Mouse (Mus musculus): Measurements from ENCODE around the gene Ufm1. TPM values are rescaled to one million over a fixed set of nuclear protein-coding genes. Genes with fewer than 3 reads are reported as not detected.

Gene Ufm1
- polyA plus RNA-seq, 1 experiment, result not detected

DNA sequence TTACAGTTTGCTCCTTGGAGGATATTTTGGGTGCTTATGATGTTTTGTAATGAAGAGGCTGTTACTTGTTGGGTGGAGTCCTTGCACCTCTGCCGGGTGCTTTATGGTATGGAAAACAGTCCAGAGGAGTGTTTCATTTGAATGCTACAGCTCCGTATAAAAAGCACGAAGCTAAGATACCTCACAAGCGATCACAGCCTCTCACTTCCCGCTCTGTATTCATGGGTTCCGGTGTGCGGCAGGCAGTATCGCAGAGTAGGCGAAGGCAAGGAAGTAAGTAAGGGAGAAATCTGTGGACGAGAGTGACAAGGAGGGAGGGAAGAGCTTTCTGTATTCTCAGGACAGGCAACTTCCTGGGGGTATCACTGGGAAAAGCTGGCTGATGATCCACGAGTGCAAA is 15.4 kb downstream of the Ufm1 start:
- WGBS, result 47% methylated on average over 11 of the region's 11 CpGs
- H3K27ac ChIP-seq (ENCODE audit: insufficient read depth, low read depth, low read length), result peak overlapping the region; percentile 93
- TF ChIP-seq POLR2A (IDR thresholded peaks at IDR 0.05; ENCODE audit: insufficient read depth, low read depth, low read length) (no peak), CTCF (IDR thresholded peaks at IDR 0.05; ENCODE audit: insufficient read depth, low read depth, low read length) (no peak)
- H3K4me3 ChIP-seq (ENCODE audit: insufficient read depth, low read depth, low read length), result peak overlapping the region; percentile 29; the same call in 1 of the 2 replicates
- H3K4me1 ChIP-seq (ENCODE audit: control insufficient read depth, insufficient read depth, low read length), result peaks cover 6% of the 10 kb centered on the region

DNA sequence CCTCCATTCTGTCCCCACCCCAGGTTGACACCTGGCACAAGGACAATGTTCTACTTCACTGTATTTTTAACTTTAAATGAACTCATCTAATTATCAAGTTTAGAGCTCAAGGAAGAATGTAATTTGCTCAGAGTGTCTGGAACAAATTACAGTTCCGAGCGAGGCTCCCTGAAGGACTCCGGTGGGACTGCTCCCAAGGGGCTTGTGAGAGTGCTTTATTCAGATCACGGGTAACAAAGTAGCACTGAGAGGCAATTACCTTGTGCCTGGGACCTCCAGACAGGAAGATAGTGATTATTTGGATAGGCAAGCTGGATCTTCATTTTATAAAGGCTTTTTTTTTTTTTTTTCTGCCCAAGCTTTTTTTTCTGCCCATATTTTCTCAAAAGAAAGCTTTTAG is 15.9 kb downstream of the Ufm1 start:
- peak overlapping the region; percentile 82 for H3K27ac ChIP-seq (ENCODE audit: insufficient read depth, low read depth, low read length)
- peaks cover 6% of the 10 kb centered on the region for H3K4me1 ChIP-seq (ENCODE audit: control insufficient read depth, insufficient read depth, low read length)
- TF ChIP-seq POLR2A (IDR thresholded peaks at IDR 0.05; ENCODE audit: insufficient read depth, low read depth, low read length) (no peak), CTCF (IDR thresholded peaks at IDR 0.05; ENCODE audit: insufficient read depth, low read depth, low read length) (no peak)
- no peak overlapping the region for H3K4me3 ChIP-seq (ENCODE audit: insufficient read depth, low read depth, low read length)
- 28% methylated on average over 4 of the region's 4 CpGs for WGBS

DNA sequence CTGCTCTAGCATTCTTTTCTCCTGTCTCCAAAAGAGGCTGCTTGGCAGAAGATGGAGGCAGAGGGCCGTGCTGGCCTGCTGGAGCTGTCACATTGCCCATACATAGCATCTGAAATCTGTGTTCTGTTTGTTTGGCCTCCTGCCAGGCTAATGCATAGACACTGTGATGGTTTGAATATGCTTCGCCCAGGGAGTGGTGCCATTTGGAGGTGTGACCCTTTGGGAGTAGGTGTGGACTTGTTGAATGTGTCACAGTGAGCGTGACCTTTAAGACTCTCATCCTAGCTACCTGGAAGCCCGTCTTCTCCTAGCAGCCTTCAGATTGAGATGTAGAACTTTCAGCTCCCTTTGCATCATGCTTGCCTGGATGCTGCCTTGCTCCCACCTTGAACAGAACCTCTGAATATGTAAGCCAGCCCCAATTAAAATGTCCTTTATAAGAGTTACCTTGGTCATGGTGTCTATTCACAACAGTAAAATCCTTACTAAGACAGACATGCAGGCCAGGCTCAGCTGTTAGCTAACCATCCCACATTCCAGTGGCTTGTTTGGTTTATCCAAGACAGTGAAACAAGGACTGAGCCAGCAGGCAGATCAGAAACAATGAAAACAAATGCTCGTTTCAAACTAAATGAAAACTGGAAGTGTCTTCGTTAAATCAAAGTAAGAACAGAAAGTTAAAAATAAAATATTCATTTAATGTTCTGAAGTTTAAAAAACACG is 17.3 kb downstream of the Ufm1 start:
- Histone ChIP-seq H3K27ac (ENCODE audit: insufficient read depth, low read depth, low read length) (peak overlapping the region; percentile 23; the same call in 1 of the 2 replicates), H3K4me1 (ENCODE audit: control insufficient read depth, insufficient read depth, low read length) (peaks cover 6% of the 10 kb centered on the region), H3K4me3 (ENCODE audit: insufficient read depth, low read depth, low read length) (no peak overlapping the region)
- WGBS, result 64% methylated on average over 7 of the region's 7 CpGs
- no peak for TF ChIP-seq CTCF (IDR thresholded peaks at IDR 0.05; ENCODE audit: insufficient read depth, low read depth, low read length)
- no peak for TF ChIP-seq POLR2A (IDR thresholded peaks at IDR 0.05; ENCODE audit: insufficient read depth, low read depth, low read length)

- TF ChIP-seq CTCF (IDR thresholded peaks at IDR 0.05; ENCODE audit: insufficient read depth, low read depth, low read length), result no peak
- TF ChIP-seq POLR2A (IDR thresholded peaks at IDR 0.05; ENCODE audit: insufficient read depth, low read depth, low read length), result no peak
- Histone ChIP-seq H3K27ac (ENCODE audit: insufficient read depth, low read depth, low read length) (no peak within 1 kb of the TSS), H3K4me1 (ENCODE audit: control insufficient read depth, insufficient read depth, low read length) (peaks cover 6% of the 10 kb centered on the region), H3K4me3 (ENCODE audit: insufficient read depth, low read depth, low read length) (no peak within 1 kb of the TSS)
- 82% methylated on average over 2 of the region's 2 CpGs for WGBS
Observed at GRCm38 (mm10) chr3:53844786-53845185, 18.8 kb downstream of the Ufm1 start, which contains the start of gene Gm10985. Gm10985 (plus strand) TSS chr3:53845086.

- 89% methylated on average over 2 of the region's 2 CpGs for WGBS
- Histone ChIP-seq H3K4me1 (ENCODE audit: control insufficient read depth, insufficient read depth, low read length) (no peaks in the 10 kb centered on the region), H3K27ac (ENCODE audit: insufficient read depth, low read depth, low read length) (no peak overlapping the region), H3K4me3 (ENCODE audit: insufficient read depth, low read depth, low read length) (no peak overlapping the region)
- TF ChIP-seq CTCF (IDR thresholded peaks at IDR 0.05; ENCODE audit: insufficient read depth, low read depth, low read length) (no peak), POLR2A (IDR thresholded peaks at IDR 0.05; ENCODE audit: insufficient read depth, low read depth, low read length) (no peak)
Observed at GRCm38 (mm10) chr3:53834238-53834637, 29.4 kb downstream of the Ufm1 start.

DNA sequence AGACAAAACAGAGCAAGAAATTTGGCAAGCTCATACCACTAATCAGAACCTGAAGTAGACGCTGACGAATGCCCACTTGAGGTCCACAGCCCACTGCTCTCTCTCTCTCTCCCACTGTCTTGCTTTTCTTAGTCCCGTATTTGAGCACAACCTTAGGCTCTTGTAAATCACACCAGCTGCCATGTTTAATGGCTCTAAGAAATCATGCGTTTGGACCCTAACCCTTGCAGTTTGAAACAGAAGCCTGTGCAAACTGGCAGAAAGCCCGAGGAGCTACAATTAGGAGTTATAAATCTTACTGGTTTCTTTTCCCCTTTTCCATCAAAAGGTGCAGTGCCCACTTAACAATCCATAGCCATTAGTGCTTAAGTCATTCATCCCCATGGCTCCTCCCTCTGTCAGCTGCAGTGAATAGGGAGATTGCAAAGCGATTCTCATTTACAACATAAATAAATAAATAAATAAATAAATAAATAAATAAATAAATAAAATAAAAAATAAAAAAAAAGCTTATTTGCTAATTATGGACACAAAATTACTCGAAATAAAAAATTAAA is 50.1 kb downstream of the Ufm1 start:
- TF ChIP-seq CTCF (IDR thresholded peaks at IDR 0.05; ENCODE audit: insufficient read depth, low read depth, low read length) (no peak), POLR2A (IDR thresholded peaks at IDR 0.05; ENCODE audit: insufficient read depth, low read depth, low read length) (no peak)
- WGBS, result 64% methylated on average over 7 of the region's 7 CpGs
- Histone ChIP-seq H3K4me1 (ENCODE audit: control insufficient read depth, insufficient read depth, low read length) (no peaks in the 10 kb centered on the region; the same call in 1 of the 2 replicates), H3K27ac (ENCODE audit: insufficient read depth, low read depth, low read length) (no peak overlapping the region), H3K4me3 (ENCODE audit: insufficient read depth, low read depth, low read length) (no peak overlapping the region)

Other genes starting within 250 kb of the Ufm1 start
- gene Frem2, start 206.5 kb downstream of the Ufm1 start, polyA plus RNA-seq (2012; ENCODE audit: insufficient read depth, insufficient read length, low replicate concordance, missing spikeins), result not detected in 2 replicates
- not detected in 2 replicates for gene Gm10985, start 18.7 kb downstream of the Ufm1 start, polyA plus RNA-seq (2012; ENCODE audit: insufficient read depth, insufficient read length, low replicate concordance, missing spikeins)

Measured in olfactory bulb, adult 2 months (tissue).